Comparison of ENCODE assay signal across 8 mouse cellular contexts in the genomic region with DNA sequence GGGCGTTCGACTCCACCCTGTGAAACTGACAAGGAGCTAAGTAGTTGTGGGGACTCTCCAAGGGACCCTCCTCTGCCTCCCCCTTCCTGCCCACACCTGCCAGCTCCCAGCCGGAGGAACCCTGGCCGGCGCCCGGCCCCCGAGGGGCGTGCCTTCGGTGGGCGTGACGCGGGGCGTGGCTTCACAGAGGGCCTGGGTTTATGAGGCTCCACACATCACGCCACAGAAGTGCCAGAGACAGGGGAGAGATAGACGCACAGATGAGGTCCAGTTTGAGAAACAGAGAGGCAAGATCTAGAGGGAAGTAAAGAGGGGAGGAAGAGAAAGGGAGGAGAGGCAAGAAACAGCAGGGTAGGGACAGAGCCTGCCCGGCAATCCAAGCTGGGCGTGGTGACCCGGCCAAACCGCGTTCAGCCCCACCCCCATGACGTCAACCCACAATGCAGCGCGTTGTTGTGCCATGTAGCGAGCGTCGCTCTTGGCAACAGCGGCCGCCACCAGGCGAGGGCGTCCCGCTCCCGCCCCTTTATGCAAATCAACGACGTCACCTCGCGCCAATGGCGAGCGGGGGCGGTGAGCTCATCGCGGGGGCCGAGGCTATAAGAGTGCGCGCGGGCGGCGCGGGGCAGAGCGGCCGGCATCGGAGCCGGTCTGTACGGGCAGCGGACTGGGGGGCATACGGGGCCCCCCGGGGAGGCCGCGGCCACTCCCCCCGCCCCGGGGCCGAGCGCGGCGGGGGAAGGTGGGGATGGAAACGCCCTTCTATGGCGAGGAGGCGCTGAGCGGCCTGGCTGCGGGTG. TPM values are rescaled to one million over a fixed set of nuclear protein-coding genes. Genes with fewer than 3 reads are reported as not detected.
DNase-seq lines count a peak whose midpoint lies in the region; ATAC-seq and TF ChIP-seq lines count a peak whose summit lies in the region.

Jund (plus strand) TSS at position 640 of the 800 bp plus-strand sequence.

- peaks cover 52% of the 10 kb centered on the region for H3K4me1 ChIP-seq in hindbrain, embryonic 14.5 days (replicated peaks; ENCODE audit: control insufficient read depth, insufficient read depth, low read length)

- H3K27me3 ChIP-seq in Patski = no peaks in the 10 kb centered on the region
- no peaks in the 10 kb centered on the region for H3K27me3 ChIP-seq in hindbrain, embryonic 14.5 days (ENCODE audit: control insufficient read depth, insufficient read depth, low read length)

- TF ChIP-seq CTCF in Patski (IDR thresholded peaks at IDR 0.05) = no peak

- in situ Hi-C loops in Patski (cut with MboI; ENCODE audit: low pct_unique_long_range_greater_than_20kb) = no loop called here

- POLR2A ChIA-PET in Patski (lab: Charles Lee) = interaction anchor here (1.2 to 4.3 kb wide), 7 partner anchors 11 to 88 kb away, joined by 4 to 27 read pairs (median 9); partner anchors contain the start of gene Lsm4

- H3K9ac ChIP-seq in hindbrain, embryonic 14.5 days = peak within 1 kb of the TSS; percentile 99

- peak within 1 kb of the TSS; percentile 86 for H3K4me2 ChIP-seq in hindbrain, embryonic 14.5 days (replicated peaks)

- DNase-seq in Patski (ENCODE audit: low read depth, low spot score) = peak; percentile 93
- DNase-seq in cerebellum, postnatal 14 days = peak; percentile 100
- DNase-seq in frontal cortex, postnatal 25 days (ENCODE audit: low spot score in 2 of 2) = peak; percentile 95 to 96
- peak; percentile 100 for DNase-seq in hindbrain, embryonic 14.5 days (ENCODE audit: low spot score)
- peak; percentile 99 for DNase-seq in layer of hippocampus, postnatal 36 days
- DNase-seq in lung, postnatal 36 days = peak; percentile 100
- DNase-seq in retina, postnatal 1 day = peak; percentile 100
- DNase-seq in urinary bladder, adult 18-20 months (ENCODE audit: low spot score in 2 of 2) = peak; percentile 99

- peak within 1 kb of the TSS; percentile 99 for H3K27ac ChIP-seq in hindbrain, embryonic 14.5 days

- CTCF ChIA-PET in Patski (lab: Charles Lee) = interaction anchor here (1.0 to 5.3 kb wide), 2 partner anchors 16 to 27 kb away, joined by 5 to 45 read pairs; partner anchors contain the start of gene Lsm4

- under 1% methylated on average over 62 of the region's 69 CpGs for WGBS in hindbrain, embryonic 14.5 days

- no peaks in the 10 kb centered on the region for H3K9me3 ChIP-seq in hindbrain, embryonic 14.5 days (ENCODE audit: control insufficient read depth, low read length)

- H3K4me3 ChIP-seq in hindbrain, embryonic 14.5 days (replicated peaks; ENCODE audit: low read length) = peak within 1 kb of the TSS; percentile 99

- H3K36me3 ChIP-seq in hindbrain, embryonic 14.5 days (replicated peaks; ENCODE audit: control insufficient read depth, insufficient read depth) = peaks cover 9% of the 10 kb centered on the region; the same call in 1 of the 2 replicates

- peak; percentile 41 for ATAC-seq in Patski
- ATAC-seq in hindbrain, embryonic 14.5 days (ENCODE audit: low FRiP score) = peak; percentile 88

RNA-seq across cellular contexts. Expression of gene Jund, which starts in this region (rescaled TPM):
- polyA plus RNA-seq in Patski (2021) = 376 TPM
- polyA plus RNA-seq in hindbrain, embryonic 14.5 days (2014; fragmentation: Nextera tagmentation; extraction: Ambion mirVana) = 128 and 144 TPM in 2 replicates
- total RNA-seq in layer of hippocampus, postnatal 36 days (2021) = 100 to 1,000 TPM; 157 to 183 TPM

Comparison
In these comparisons a context has a peak if more than half of its experiments do, and no peak if none do; other contexts are left out.
1. Peak in every context shown above with its lines: DNase-seq, ATAC-seq, H3K4me3 ChIP-seq and H3K27ac ChIP-seq.